25 mouse cellular contexts compared by ENCODE assay signal in the genomic region with DNA sequence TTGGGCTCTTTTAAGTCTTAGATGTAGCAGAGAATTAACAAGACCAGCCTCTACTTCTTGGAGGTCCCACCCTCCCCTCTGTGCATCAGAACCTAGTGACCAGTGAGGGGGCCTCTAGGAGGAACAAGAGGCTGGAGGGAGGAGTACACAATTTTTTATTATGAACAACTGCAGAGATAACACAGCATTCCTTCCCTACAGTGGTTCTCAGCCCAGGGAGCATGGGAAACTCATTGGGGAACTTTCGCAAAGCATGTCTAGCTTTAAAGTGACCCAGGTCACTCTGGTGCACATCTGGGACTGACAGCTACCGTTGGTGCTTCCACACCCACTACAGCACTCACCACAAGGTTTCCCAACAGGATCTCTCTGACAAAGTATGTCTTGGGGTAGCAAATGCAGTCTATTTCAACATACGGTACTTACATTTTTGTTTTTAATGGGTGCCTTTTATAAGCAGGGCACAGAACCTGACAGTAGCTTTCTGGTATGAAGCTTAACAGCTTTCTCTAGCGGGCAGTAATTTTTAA. TPM values are rescaled to one million over a fixed set of nuclear protein-coding genes. Genes with fewer than 3 reads are reported as not detected.
DNase-seq lines count a peak whose midpoint lies in the region; ATAC-seq and TF ChIP-seq lines count a peak whose summit lies in the region.
"Had no signal": no experiment of that assay in that cellular context is flagged by ENCODE, and none has a peak within 500 bp of the region (broad histone marks: within the 10 kb centered on the region; RNA-seq: fewer than 3 reads in every experiment).

No protein-coding gene starts in this region.

- no peak for ATAC-seq in heart, embryonic 11.5 days (replicated peaks; ENCODE audit: insufficient number of reproducible peaks, low FRiP score, low TSS enrichment)
- ATAC-seq in granulocyte monocyte progenitor cell, adult 5-6 weeks (replicated peaks; ENCODE audit: poor library complexity, severe bottlenecking) = peak; percentile 86
- peak; percentile 87 for ATAC-seq in megakaryocyte progenitor cell, adult 5-6 weeks (replicated peaks; ENCODE audit: poor library complexity)
- no peak for ATAC-seq in kidney, embryonic 16.5 days (ENCODE audit: low FRiP score, low TSS enrichment)
- ATAC-seq: forebrain, postnatal 0 days; inflammation-experienced regulatory T-cells, adult 6 months; midbrain, embryonic 13.5 days had no signal

- TF ChIP-seq POLR2A in heart, adult 2 months (IDR thresholded peaks at IDR 0.05; ENCODE audit: insufficient read depth, low read depth, low read length) = no peak

- no peak for TF ChIP-seq EP300 in heart, adult 2 months (IDR thresholded peaks at IDR 0.05; ENCODE audit: insufficient read depth, low read depth, low read length)

- H3K9me3 ChIP-seq in heart, embryonic 11.5 days (replicated peaks; ENCODE audit: control insufficient read depth, low read length) = no peaks in the 10 kb centered on the region
- no peaks in the 10 kb centered on the region for H3K9me3 ChIP-seq in kidney, embryonic 16.5 days (ENCODE audit: low read length)
- H3K9me3 ChIP-seq: heart, embryonic 15.5 days; hindbrain, embryonic 12.5 days; midbrain, embryonic 13.5 days; neural tube, embryonic 12.5 days had no signal

- no peak for TF ChIP-seq CTCF in heart, adult 2 months (IDR thresholded peaks at IDR 0.05)

- peaks cover 5% of the 10 kb centered on the region; the same call in 1 of the 2 replicates for H3K36me3 ChIP-seq in heart, adult 2 months (ENCODE audit: control insufficient read depth, insufficient read depth, low read length)
- no peaks in the 10 kb centered on the region; the same call in 1 of the 2 replicates for H3K36me3 ChIP-seq in heart, embryonic 11.5 days (ENCODE audit: control insufficient read depth, insufficient read depth, low read length)
- no peaks in the 10 kb centered on the region for H3K36me3 ChIP-seq in kidney, embryonic 16.5 days (ENCODE audit: insufficient read depth, low read length)
- H3K36me3 ChIP-seq: heart, embryonic 15.5 days; neural tube, embryonic 12.5 days had no signal

- H3K27ac ChIP-seq in heart, adult 2 months = peak overlapping the region; percentile 36
- no peak overlapping the region for H3K27ac ChIP-seq in heart, embryonic 11.5 days (ENCODE audit: low read depth, low read length)
- no peak overlapping the region for H3K27ac ChIP-seq in kidney, embryonic 16.5 days (ENCODE audit: low read length)
- H3K27ac ChIP-seq: heart, embryonic 15.5 days; hindbrain, embryonic 12.5 days; kidney, postnatal 0 days; layer of hippocampus, adult 2 months; liver, embryonic 14.5 days; midbrain, embryonic 13.5 days; neural tube, embryonic 12.5 days had no signal

- no peak overlapping the region for H3K4me3 ChIP-seq in heart, adult 2 months
- H3K4me3 ChIP-seq in heart, embryonic 11.5 days (ENCODE audit: low read depth, low read length) = no peak overlapping the region
- no peak overlapping the region for H3K4me3 ChIP-seq in kidney, embryonic 16.5 days (ENCODE audit: low read length)
- H3K4me3 ChIP-seq: heart, embryonic 15.5 days; hindbrain, embryonic 12.5 days; layer of hippocampus, adult 2 months; midbrain, embryonic 13.5 days; neural tube, embryonic 12.5 days had no signal

- H3K4me1 ChIP-seq in heart, adult 2 months (ENCODE audit: control insufficient read depth, insufficient read depth, low read length) = peaks cover 15% of the 10 kb centered on the region
- no peaks in the 10 kb centered on the region for H3K4me1 ChIP-seq in heart, embryonic 11.5 days (ENCODE audit: control insufficient read depth, insufficient read depth, low read length)
- peaks cover 15% of the 10 kb centered on the region for H3K4me1 ChIP-seq in kidney, embryonic 16.5 days (ENCODE audit: insufficient read depth, low read length)
- H3K4me1 ChIP-seq: hindbrain, embryonic 12.5 days; midbrain, embryonic 13.5 days; neural tube, embryonic 12.5 days had no signal

- peak in 1 of 2 experiments; percentile 18 for DNase-seq in heart, adult 2 months
- peak; percentile 11 for DNase-seq in lung, postnatal 25 days (ENCODE audit: low spot score)
- DNase-seq in lung, postnatal 14 days = no peak
- DNase-seq in gastrocnemius, postnatal 10 days = no peak
- DNase-seq: adrenal gland, adult 8-10 months; cerebellum, adult 11 months; cerebellum, postnatal 14 days; embryo, embryonic 11 days; forebrain, postnatal 0 days; left cerebral cortex, postnatal 4 days; lung, postnatal 4 days; thymus, postnatal 14 days had no signal

- WGBS in heart, adult 2 months = 87% methylated on average over 4 of the region's 4 CpGs
- WGBS in heart, embryonic 11.5 days (ENCODE audit: insufficient replicate concordance) = 88% methylated on average over 4 of the region's 4 CpGs
- WGBS in kidney, embryonic 16.5 days = 81% methylated on average over 4 of the region's 4 CpGs

- H3K9ac ChIP-seq in heart, adult 2 months (ENCODE audit: low read depth, low read length) = no peak overlapping the region
- H3K9ac ChIP-seq in heart, embryonic 11.5 days (ENCODE audit: low read depth, low read length) = no peak overlapping the region
- no peak overlapping the region for H3K9ac ChIP-seq in kidney, embryonic 16.5 days (replicated peaks; ENCODE audit: low read length)
- H3K9ac ChIP-seq: forebrain, postnatal 0 days; heart, embryonic 15.5 days; hindbrain, embryonic 12.5 days; liver, embryonic 14.5 days; midbrain, embryonic 13.5 days; neural tube, embryonic 12.5 days had no signal

- intact Hi-C loops in heart, adult 2 months (cut with DNase I) = no loop called here

- no peaks in the 10 kb centered on the region for H3K27me3 ChIP-seq in heart, adult 2 months (ENCODE audit: control insufficient read depth, insufficient read depth, low read length)
- H3K27me3 ChIP-seq in heart, embryonic 11.5 days (ENCODE audit: control insufficient read depth, insufficient read depth, low read length) = no peaks in the 10 kb centered on the region
- H3K27me3 ChIP-seq in kidney, embryonic 16.5 days (ENCODE audit: insufficient read depth, low read length) = no peaks in the 10 kb centered on the region
- H3K27me3 ChIP-seq: CH12.LX; heart, embryonic 15.5 days; hindbrain, embryonic 12.5 days; midbrain, embryonic 13.5 days; neural tube, embryonic 12.5 days had no signal

- no peaks in the 10 kb centered on the region for H3K79me2 ChIP-seq in heart, adult 2 months (replicated peaks; ENCODE audit: control insufficient read depth, insufficient read depth, low read length)

- H3K4me2 ChIP-seq in heart, embryonic 11.5 days = no peak overlapping the region
- no peak overlapping the region for H3K4me2 ChIP-seq in kidney, embryonic 16.5 days (replicated peaks; ENCODE audit: low read depth, low read length)
- H3K4me2 ChIP-seq: heart, embryonic 15.5 days; hindbrain, embryonic 12.5 days; midbrain, embryonic 13.5 days; neural tube, embryonic 12.5 days had no signal

RNA-seq across cellular contexts. Expression of a gene that starts 47.7 kb away (rescaled TPM):
- 10 to 100 TPM; 19.3 to 23.3 TPM for total RNA-seq in heart, adult 2 months (2021)
- polyA plus RNA-seq in heart, adult 2 months (2012; rRNA removed) = 15.7 and 19.8 TPM in 2 replicates
- polyA plus RNA-seq in heart, embryonic 11.5 days (2014; fragmentation: Nextera tagmentation; extraction: Ambion mirVana) = 8.0 and 9.6 TPM in 2 replicates
- total RNA-seq in granulocyte monocyte progenitor cell, adult 5-6 weeks (2014; fragmentation: Nextera tagmentation) = 199 TPM in 2 replicates
- total RNA-seq in granulocyte monocyte progenitor cell, adult 5-6 weeks (2017) = 91.5 and 99.4 TPM in 2 replicates
- 269 and 286 TPM in 2 replicates for total RNA-seq in megakaryocyte progenitor cell, adult 5-6 weeks (2015)
- total RNA-seq in megakaryocyte progenitor cell, adult 5-6 weeks (2017) = 98.9 and 112 TPM in 2 replicates
- 10 to 100 TPM; 26.2 to 32.6 TPM for total RNA-seq in gastrocnemius, postnatal 10 days (2021)
- polyA plus RNA-seq in kidney, embryonic 16.5 days (2015; fragmentation: Nextera tagmentation; extraction: Ambion mirVana) = 9.5 and 11.4 TPM in 2 replicates

Comparison
In these comparisons a context has a peak if more than half of its experiments do, and no peak if none do; other contexts are left out.
1. ATAC-seq: peak in granulocyte monocyte progenitor cell, adult 5-6 weeks (single experiment) and megakaryocyte progenitor cell, adult 5-6 weeks (single experiment); none in heart, embryonic 11.5 days (single experiment) and kidney, embryonic 16.5 days (single experiment).